Mouse (Mus musculus) ovary, postnatal 10 days (tissue): ENCODE results near the gene Serpina3m.
"Not testable (repeated sequence)": the region's sequence is repeated elsewhere in the genome, so short reads cannot be mapped to it uniquely, and the experiment has no call there.

Source experiments
- DNase-seq: peaks from one replicate; pipeline ENCODE4 v3.0.0; 2022; ENCODE audit warnings: low spot score

The Serpina3m gene

GRCm38 (mm10) chr12:104388477-104388876 lies 50.2 kb downstream of the Serpina3m start:
- DNase-seq: no peak

DNA sequence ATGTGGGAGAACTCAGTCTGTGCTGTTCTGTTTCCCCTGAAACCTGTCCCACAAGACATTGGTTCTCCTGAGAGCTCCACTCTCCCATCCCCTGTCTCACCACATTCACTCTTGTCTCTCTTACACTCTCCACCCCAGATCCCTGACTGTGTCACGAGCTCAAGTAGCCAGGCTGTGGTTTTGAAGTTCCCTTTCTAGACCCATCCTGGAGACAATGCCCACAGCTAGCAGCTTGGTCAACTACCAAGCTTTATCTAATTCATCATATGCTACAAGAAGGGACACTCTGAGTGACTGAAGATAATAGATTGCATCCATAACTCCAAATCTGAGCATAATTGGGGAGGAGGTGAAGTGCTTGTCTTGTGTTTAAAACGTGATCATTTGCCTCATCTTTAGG lies 52.8 kb downstream of the Serpina3m start:
- not testable (repeated sequence) for DNase-seq

GRCm38 (mm10) chr12:104403968-104404367 lies 65.7 kb downstream of the Serpina3m start:
- no peak for DNase-seq

- DNase-seq: no peak
Measured at GRCm38 (mm10) chr12:104406454-104406885, 68.2 kb downstream of the Serpina3m start, which contains the start of gene Serpina3n. Gene Serpina3n, plus strand, starts transcription at chr12:104406729.

- DNase-seq: no peak
Measured at GRCm38 (mm10) chr12:104412507-104412906, 74.2 kb downstream of the Serpina3m start.

DNA sequence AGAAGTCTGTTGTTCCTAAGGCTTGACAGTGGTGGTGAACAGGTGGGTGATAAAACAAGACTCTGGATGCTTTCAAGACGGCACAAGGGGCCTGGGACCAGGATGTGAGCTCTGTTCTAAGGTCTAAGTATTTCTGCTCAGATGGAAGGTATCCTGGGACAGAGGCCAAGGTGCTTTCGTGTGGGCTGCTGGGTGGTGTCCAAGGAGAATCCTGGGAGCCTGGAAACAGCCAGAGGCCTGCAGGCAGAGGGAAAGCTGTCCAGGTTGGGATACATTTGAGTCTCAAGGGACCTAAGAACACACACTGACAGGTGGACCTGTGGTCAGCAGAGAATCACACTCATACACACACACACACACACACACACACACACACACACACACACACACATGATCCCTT lies 76.3 kb downstream of the Serpina3m start:
- DNase-seq: no peak

GRCm38 (mm10) chr12:104415625-104416315 lies 77.5 kb downstream of the Serpina3m start:
- no peak for DNase-seq

- DNase-seq: peak; percentile 76
Measured at GRCm38 (mm10) chr12:104418340-104419135, 80.3 kb downstream of the Serpina3m start.

DNA sequence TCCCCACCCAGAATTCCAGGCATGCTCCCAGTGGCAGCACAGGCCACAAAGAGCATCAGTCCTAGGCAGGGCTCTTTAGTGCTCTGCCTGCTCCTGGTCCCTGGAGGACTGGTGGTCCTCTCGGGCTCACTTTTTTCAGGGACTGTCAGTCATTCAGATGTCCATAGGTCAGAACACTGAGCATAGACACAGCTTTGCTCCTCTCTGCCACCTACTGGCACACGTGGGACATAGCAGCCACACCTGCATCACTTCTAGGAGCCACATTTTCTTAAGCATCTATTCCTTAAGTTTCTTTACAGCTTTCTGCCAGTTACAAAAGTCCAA lies 80.8 kb downstream of the Serpina3m start:
- no peak for DNase-seq

DNA sequence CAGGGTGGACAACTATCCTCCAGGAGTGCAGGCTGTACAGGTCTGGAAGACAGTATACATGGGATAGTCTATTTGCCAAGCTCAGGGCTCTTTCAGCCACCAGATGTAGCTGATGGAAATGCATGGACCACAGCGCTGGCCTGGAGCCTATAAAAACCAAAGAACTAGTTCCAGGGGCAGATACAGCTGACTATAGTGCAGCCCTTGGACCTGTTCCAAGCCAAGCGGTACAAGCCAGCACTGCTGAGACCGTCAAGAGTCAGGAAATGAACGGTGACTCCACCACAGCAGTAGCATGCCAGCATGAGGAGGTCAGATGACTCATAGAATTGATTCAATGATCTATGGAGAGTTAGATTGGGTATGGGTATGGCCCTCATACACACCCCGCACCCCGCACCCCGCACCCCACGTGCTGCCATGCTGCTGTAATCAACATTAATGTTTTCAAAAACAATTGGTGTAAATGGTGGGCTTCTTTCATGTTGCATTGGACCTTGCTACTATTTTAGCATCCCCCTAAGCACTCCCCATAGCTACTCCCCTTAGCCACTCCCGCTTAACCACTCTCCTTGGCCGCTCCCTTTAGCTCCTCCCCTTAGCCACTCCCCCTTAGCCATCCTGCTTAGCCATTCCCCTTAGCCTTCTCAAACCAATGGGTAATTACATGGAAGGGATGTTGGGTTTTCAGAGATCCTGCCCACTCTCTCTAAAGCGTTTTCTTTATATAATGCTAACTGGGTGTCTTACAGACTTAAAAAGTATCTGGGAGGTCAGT lies 84.5 kb downstream of the Serpina3m start:
- DNase-seq: no peak

DNA sequence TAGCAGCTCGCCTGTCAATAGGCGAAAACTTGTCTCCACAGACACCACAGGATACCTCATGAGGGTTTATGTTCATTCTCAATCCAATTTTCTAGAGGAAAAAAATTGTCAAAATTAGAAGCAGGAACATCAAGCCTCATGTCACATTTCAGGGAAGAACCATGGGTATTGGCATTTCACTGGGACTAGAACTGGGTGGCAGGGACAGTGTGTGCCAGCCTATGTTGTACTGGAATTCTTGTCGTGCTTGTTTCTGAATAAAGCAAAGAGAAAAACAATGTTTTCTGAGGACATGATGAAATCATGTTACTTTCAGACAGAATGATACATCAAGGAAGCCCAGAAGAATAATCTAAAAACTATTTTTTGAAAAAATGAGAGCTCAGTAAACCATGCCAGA lies 87.3 kb downstream of the Serpina3m start:
- DNase-seq: no peak

DNA sequence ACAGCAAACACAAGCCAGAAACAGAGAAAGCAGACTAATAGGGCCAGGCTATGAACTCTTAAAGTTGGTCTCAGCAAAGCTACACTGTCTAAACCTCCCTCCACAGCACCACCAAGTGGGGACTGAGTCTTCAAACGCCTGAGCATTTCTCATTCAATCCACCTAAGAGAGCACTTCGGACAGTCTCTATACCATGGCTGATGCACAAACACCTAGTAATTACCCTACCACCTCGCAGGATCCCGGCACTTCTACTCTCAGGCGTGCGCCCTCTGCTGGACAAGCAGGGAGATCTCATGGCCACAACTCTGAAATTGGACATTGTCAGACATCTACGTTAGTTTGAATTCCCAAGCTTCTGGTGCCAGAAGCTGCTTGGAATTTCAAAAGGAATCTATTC lies 88.6 kb downstream of the Serpina3m start:
- DNase-seq: no peak

GRCm38 (mm10) chr12:104431359-104431758 lies 93.1 kb downstream of the Serpina3m start:
- DNase-seq: no peak

GRCm38 (mm10) chr12:104433214-104433613 lies 94.9 kb downstream of the Serpina3m start:
- DNase-seq: no peak

DNA sequence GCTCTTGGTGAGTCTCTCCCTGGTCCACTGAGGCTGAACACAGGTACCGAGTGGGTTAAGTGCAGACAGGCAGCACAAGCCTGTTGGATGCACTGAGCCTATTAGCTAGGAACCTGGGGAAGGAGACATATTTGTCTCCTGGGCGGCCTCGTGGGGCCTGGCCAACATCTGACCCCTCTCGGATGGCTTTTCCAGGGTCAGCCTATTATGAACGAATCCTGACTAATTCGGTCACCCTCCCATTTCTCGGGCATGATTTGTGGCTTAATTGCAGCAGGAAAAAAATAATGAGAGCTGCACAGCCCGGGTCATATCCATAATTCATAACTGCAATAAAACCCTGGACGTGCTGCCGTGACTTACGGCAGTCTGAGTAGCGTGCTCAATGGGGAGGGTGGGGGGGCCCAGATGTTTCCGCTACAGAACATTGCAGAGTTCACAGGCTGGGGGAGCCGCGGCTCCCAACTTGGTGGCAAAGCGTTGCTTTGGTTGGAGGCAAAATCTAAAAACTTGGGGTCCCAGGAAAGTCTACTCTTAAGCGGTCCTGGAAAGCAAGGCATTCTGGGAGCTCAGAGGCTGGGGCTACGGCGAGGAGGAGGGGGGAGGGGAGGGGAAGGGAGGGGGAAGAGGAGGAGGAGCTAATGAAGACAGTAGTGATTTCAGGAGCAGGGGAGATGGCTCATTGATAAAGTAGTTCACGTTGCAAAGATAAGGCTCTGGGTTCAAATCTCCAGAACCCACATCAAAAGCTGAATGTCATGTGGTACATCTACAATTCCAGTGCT lies 95.9 kb downstream of the Serpina3m start:
- no peak for DNase-seq

DNA sequence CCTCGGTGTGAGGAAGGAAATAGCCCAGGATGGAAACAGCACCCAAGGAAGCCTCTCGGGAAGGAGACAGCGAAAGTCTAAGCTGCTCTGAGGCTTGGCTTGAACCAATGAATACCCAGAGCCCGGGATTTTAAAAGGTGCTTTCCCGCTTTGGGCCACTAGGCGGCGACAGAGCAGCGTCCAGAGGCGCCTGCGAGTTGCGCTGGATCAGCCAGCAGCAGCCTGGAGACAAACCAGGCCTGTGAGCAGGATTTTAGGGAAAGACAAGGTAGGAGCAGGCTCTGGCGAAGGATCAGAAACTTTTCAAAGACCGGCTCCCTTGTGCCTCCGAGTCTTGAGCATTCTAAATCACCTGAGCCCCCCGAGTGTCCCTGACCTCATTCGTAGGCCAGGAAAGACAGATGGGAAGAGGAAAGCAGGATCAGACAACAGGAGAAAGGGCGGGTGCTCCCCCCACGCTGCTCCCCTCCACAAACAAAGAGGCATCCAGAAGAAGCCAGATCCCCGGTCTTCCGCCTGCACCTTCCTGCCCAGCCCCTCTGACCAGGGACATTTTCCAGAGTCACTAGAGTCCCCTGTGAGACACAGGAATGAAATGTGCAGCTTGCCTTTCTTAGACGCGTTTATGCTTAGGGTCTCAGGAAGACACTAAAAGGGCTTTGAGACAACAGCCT lies 101.9 kb downstream of the Serpina3m start:
- DNase-seq: peak; percentile 90

DNA sequence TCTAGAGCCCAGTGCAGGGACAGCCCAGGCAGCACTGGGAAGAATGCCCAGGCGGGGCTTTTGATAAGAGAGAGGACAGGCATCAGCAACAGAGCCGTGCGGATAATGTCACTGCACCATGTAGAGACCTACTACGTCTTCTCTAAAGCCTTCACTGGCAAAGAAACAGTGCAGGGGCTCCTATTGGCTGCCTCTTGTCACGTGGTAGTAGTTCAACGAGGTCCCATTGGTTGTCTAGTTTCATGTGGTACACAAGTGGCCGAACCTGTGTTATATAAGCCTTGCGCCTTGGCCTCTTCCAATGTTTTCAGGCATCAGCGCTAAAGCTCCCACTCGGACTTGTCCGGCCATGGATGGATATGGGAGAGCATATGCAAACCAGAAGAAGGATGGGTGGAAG lies 105.4 kb downstream of the Serpina3m start:
- DNase-seq: no peak
